Mouse (Mus musculus) midbrain, embryonic 12.5 days (tissue): ENCODE results near the gene Cep295nl. TPM values are rescaled to one million over a fixed set of nuclear protein-coding genes. Genes with fewer than 3 reads are reported as not detected.
A peak's percentile ranks its signal among the peaks of the same experiment; 100 is the strongest.

Experiments
- ATAC-seq: fragments of 200-750 bp; cut with Nextera tagmentation; 2 replicates; pipeline ENCODE4 v1.8.0; 2017; ENCODE audit warnings: low read depth, moderate TSS enrichment, moderate library complexity; ENCODE audit not compliant: low FRiP score
- H3K27ac ChIP-seq: fragments of 300-500 bp; sonication (generic); replicated peaks from 2 replicates; pipeline ENCODE4 v1.5.1; 2016; ENCODE audit warnings: mild to moderate bottlenecking
- H3K27me3 ChIP-seq: fragments of 300-500 bp; sonication (generic); 2 replicates; pipeline ENCODE4 v1.6.1; 2016; ENCODE audit warnings: mild to moderate bottlenecking
- H3K36me3 ChIP-seq: fragments of 300-500 bp; sonication (generic); 2 replicates; pipeline ENCODE4 v1.6.1; 2016
- H3K4me1 ChIP-seq: fragments of 300-500 bp; sonication (generic); 2 replicates; pipeline ENCODE4 v1.6.1; 2016
- H3K4me2 ChIP-seq: fragments of 300-500 bp; sonication (generic); replicated peaks from 2 replicates; pipeline ENCODE4 v1.6.1; 2016; ENCODE audit warnings: mild to moderate bottlenecking, moderate library complexity
- H3K4me3 ChIP-seq: fragments of 300-500 bp; sonication (generic); 2 replicates; pipeline ENCODE4 v1.5.1; 2016; ENCODE audit warnings: mild to moderate bottlenecking
- H3K9ac ChIP-seq: fragments of 300-500 bp; sonication (generic); replicated peaks from 2 replicates; pipeline ENCODE4 v1.6.1; 2016; ENCODE audit warnings: mild to moderate bottlenecking, moderate library complexity
- H3K9me3 ChIP-seq: fragments of 300-500 bp; sonication (generic); 2 replicates; pipeline ENCODE4 v1.6.1; 2016; ENCODE audit warnings: mild to moderate bottlenecking
- whole genome bisulfite sequencing: fragments of 180-500 bp; shearing (Covaris S2); methylation state at CpG from one replicate; pipeline ENCODE4 v1.1.7; 2016; 5-methylcytosine and 5-hydroxymethylcytosine counted together
- polyA plus RNA-seq: library from polyadenylated mRNA; unstranded; fragments of >200 nt; fragmentation: Nextera tagmentation; extraction: Ambion mirVana; gene quantifications from 2 replicates; pipeline ENCODE4 v1.2.1, GENCODE M21; 2016

Cep295nl gene
- polyA plus RNA-seq, 1 experiment from 2014 or later: 0.40 TPM

- H3K36me3 ChIP-seq: no peaks in the 10 kb centered on the region
- WGBS: 88% methylated on average over 5 of the region's 5 CpGs
- no peak overlapping the region for H3K4me2 ChIP-seq
- H3K27me3 ChIP-seq: peaks cover 13% of the 10 kb centered on the region; the same call in 1 of the 2 replicates
- no peaks in the 10 kb centered on the region for H3K4me1 ChIP-seq
- ATAC-seq: no peak
- no peak overlapping the region for H3K27ac ChIP-seq
- no peaks in the 10 kb centered on the region for H3K9me3 ChIP-seq
- H3K4me3 ChIP-seq: no peak overlapping the region
- H3K9ac ChIP-seq: no peak overlapping the region
Measured at GRCm38 (mm10) chr11:118369251-118369650, 27.0 kb upstream of the Cep295nl start.

GRCm38 (mm10) chr11:118368330-118368729, 26.0 kb upstream of the Cep295nl start:
- H3K27ac ChIP-seq: no peak overlapping the region
- no peak overlapping the region for H3K9ac ChIP-seq
- H3K4me3 ChIP-seq: no peak overlapping the region
- 57% methylated on average over 3 of the region's 3 CpGs for WGBS
- peaks cover 13% of the 10 kb centered on the region; the same call in 1 of the 2 replicates for H3K27me3 ChIP-seq
- no peaks in the 10 kb centered on the region for H3K36me3 ChIP-seq
- no peaks in the 10 kb centered on the region for H3K9me3 ChIP-seq
- ATAC-seq: no peak
- no peak overlapping the region for H3K4me2 ChIP-seq
- peaks cover 1% of the 10 kb centered on the region; the same call in 1 of the 2 replicates for H3K4me1 ChIP-seq

DNA sequence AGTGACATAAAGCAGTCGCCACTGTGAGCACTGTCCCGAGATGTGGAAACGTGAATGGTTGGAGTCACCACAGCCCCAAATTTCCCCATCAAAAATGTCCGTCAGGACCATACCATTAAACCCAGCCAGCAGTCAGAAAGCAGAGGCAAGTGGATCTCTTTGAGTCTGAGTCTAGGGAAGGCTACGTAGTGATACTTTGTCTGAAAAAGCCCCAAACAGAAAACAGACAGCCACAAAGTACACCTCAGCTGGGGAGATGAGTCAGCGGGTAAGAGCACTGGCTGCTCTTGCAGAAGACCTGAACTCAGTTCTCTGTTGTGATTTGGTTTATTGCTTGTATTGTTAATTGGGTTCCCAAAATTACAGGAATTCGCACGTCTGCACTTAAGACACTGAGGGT, 24.3 kb upstream of the Cep295nl start:
- H3K4me3 ChIP-seq: no peak overlapping the region
- H3K9ac ChIP-seq: no peak overlapping the region
- H3K9me3 ChIP-seq: no peaks in the 10 kb centered on the region
- no peaks in the 10 kb centered on the region for H3K36me3 ChIP-seq
- no peak overlapping the region for H3K27ac ChIP-seq
- H3K27me3 ChIP-seq: peaks cover 11% of the 10 kb centered on the region; the same call in 1 of the 2 replicates
- no peak for ATAC-seq
- no peak overlapping the region for H3K4me2 ChIP-seq
- peaks cover 7% of the 10 kb centered on the region; the same call in 1 of the 2 replicates for H3K4me1 ChIP-seq
- 72% methylated on average over 8 of the region's 8 CpGs for WGBS

DNA sequence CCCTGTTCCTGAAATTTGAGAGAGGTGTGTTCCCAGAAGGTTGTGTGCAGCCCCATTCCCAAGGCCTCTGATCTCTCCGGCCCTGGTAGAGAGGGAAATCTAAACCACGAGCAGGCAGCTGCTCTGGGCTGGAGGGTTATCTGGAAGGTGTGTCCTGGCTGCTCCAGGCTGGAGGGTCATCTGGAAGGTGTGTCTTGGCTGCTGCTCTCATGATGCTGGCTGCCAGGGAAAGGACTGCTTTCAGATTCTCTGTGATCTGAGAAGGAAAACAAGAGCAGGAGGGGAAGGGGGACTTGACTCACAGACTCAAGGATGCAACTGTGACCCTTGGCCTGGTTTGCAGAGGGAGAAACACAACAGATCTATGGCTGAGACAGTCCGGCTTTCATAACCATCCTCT, 23.8 kb upstream of the Cep295nl start:
- peaks cover 7% of the 10 kb centered on the region; the same call in 1 of the 2 replicates for H3K4me1 ChIP-seq
- 86% methylated on average over 3 of the region's 3 CpGs for WGBS
- peaks cover 7% of the 10 kb centered on the region; the same call in 1 of the 2 replicates for H3K27me3 ChIP-seq
- no peaks in the 10 kb centered on the region for H3K9me3 ChIP-seq
- no peaks in the 10 kb centered on the region for H3K36me3 ChIP-seq
- ATAC-seq: no peak
- no peak overlapping the region for H3K27ac ChIP-seq
- no peak overlapping the region for H3K4me3 ChIP-seq
- H3K4me2 ChIP-seq: no peak overlapping the region
- H3K9ac ChIP-seq: no peak overlapping the region

DNA sequence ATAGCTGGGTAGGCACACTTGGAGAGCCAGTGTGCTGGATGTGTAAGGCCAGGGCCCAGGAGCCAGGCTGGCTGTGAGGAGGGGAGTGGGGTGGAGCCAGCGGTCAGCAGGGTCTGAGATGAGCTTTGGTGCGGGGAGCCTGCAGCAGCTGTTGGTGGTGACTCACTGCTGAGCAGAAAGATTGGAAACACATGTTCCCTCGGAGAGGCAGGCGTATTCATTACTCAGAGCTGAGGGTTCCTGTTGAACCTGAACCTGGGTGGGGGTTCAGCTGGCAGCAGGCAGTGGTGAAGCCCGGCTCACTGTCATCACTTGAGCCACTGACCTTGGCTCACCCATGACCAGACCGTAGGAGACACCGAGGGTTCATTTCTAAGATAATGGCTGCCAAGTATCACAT, 22.9 kb upstream of the Cep295nl start:
- ATAC-seq: no peak

DNA sequence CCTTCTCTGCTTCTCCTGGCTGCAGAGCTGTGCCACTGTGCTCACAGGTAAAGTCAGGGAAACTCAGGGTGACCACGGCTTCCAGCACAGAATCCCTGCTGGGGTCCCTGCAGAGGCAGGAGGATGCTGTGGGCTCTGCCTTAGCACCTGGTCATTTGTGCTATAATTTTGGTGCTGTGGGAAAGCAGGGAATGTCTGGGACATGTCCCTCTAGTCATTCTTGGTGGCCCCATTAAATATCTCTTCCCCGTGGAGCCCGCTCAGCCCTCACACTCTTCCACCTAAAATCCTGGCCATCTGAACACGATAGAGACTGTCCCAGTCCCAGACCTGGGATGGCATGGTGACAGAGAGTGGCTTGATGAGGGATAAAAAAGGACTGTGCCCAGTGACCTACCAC, 21.7 kb upstream of the Cep295nl start:
- H3K4me3 ChIP-seq: no peak overlapping the region
- ATAC-seq: no peak
- no peak overlapping the region for H3K4me2 ChIP-seq
- no peak overlapping the region for H3K9ac ChIP-seq
- H3K27me3 ChIP-seq: no peaks in the 10 kb centered on the region
- WGBS: 89% methylated on average over 4 of the region's 4 CpGs
- no peaks in the 10 kb centered on the region for H3K9me3 ChIP-seq
- H3K27ac ChIP-seq: no peak overlapping the region
- H3K4me1 ChIP-seq: peaks cover 7% of the 10 kb centered on the region; the same call in 1 of the 2 replicates
- H3K36me3 ChIP-seq: no peaks in the 10 kb centered on the region

More for the DNA sequence above, 22.9 kb upstream of the Cep295nl start:
- H3K4me1 ChIP-seq: peaks cover 7% of the 10 kb centered on the region; the same call in 1 of the 2 replicates
- H3K4me2 ChIP-seq: no peak overlapping the region
- H3K27ac ChIP-seq: no peak overlapping the region
- H3K9ac ChIP-seq: no peak overlapping the region
- peaks cover 4% of the 10 kb centered on the region; the same call in 1 of the 2 replicates for H3K27me3 ChIP-seq
- H3K9me3 ChIP-seq: no peaks in the 10 kb centered on the region
- WGBS: 80% methylated on average over 7 of the region's 7 CpGs
- H3K36me3 ChIP-seq: no peaks in the 10 kb centered on the region
- no peak overlapping the region for H3K4me3 ChIP-seq

- Histone ChIP-seq H3K36me3 (no peaks in the 10 kb centered on the region), H3K4me3 (no peak overlapping the region), H3K27ac (no peak overlapping the region), H3K9me3 (no peaks in the 10 kb centered on the region), H3K4me2 (no peak overlapping the region), H3K27me3 (no peaks in the 10 kb centered on the region), H3K4me1 (peaks cover 7% of the 10 kb centered on the region; the same call in 1 of the 2 replicates), H3K9ac (0 out of 2 replicates have a peak overlapping the region, but pooled peaks have one; percentile 11)
- WGBS: 7% methylated on average over 8 of the region's 8 CpGs
- ATAC-seq: no peak
Measured at GRCm38 (mm10) chr11:118362971-118363518, 20.7 kb upstream of the Cep295nl start.

DNA sequence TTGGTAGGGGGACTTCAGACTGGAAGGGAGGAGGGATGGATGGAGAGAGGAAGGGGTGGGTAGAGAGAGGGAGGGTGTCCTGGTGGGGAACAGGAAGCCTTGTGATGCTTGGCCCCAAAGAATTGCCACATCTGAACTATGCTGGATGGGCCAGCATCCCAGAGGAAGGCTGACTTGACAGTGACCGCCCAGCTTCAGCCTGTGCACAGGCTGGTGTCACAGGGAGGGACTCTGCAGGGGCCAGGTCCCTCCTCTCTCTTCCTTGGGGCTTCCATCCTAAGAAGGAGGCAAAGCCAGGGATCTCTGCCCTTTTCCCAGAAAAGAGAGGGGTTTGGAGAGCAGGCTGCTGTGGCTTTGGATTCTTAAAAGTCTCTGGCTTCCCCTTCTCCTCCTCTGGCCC, 20.2 kb upstream of the Cep295nl start:
- no peak overlapping the region for H3K9ac ChIP-seq
- H3K4me2 ChIP-seq: no peak overlapping the region
- no peaks in the 10 kb centered on the region for H3K27me3 ChIP-seq
- H3K4me1 ChIP-seq: peaks cover 7% of the 10 kb centered on the region; the same call in 1 of the 2 replicates
- no peaks in the 10 kb centered on the region for H3K36me3 ChIP-seq
- H3K9me3 ChIP-seq: no peaks in the 10 kb centered on the region
- H3K4me3 ChIP-seq: no peak overlapping the region
- no peak for ATAC-seq
- WGBS: 67% methylated on average over 1 of the region's 1 CpGs
- H3K27ac ChIP-seq: no peak overlapping the region

- no peak for ATAC-seq
- 74% methylated on average over 10 of the region's 10 CpGs for WGBS
- Histone ChIP-seq H3K9ac (no peak overlapping the region), H3K4me1 (peaks cover 7% of the 10 kb centered on the region), H3K27me3 (no peaks in the 10 kb centered on the region), H3K4me3 (no peak overlapping the region), H3K9me3 (no peaks in the 10 kb centered on the region), H3K27ac (no peak overlapping the region), H3K4me2 (no peak overlapping the region), H3K36me3 (no peaks in the 10 kb centered on the region)
Measured at GRCm38 (mm10) chr11:118360907-118361341, 18.6 kb upstream of the Cep295nl start.

DNA sequence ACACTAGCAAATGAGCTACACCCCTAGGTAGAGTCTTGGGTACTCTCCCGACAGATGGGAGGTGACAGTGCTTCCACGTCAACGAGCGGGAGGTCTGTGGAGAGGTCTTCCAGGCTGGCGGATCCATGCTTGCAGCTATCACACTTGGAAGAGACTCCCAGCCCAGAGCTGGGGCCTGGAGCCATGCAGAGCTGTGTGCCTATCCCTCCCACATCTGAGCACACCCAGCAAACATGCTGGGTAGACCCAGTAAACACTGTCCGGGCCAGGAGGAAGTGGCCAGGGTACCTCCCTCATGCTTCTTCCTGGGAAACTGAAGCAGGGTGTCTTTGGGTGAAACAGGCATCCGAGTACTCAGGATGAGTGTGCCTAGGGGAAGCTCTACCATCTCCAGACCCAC, 18.2 kb upstream of the Cep295nl start:
- Histone ChIP-seq H3K27ac (no peak overlapping the region), H3K36me3 (no peaks in the 10 kb centered on the region)
- 87% methylated on average over 7 of the region's 7 CpGs for WGBS

GRCm38 (mm10) chr11:118355640-118356039, 13.3 kb upstream of the Cep295nl start, which contains the start of gene Timp2:
Gene Timp2, minus strand, starts transcription at chr11:118355740.
- Histone ChIP-seq H3K4me1 (peaks cover 24% of the 10 kb centered on the region), H3K4me3 (peak within 1 kb of the TSS; percentile 80), H3K27me3 (0 out of 2 replicates have a peak, but pooled peaks cover 4% of the 10 kb centered on the region), H3K4me2 (peak within 1 kb of the TSS; percentile 93), H3K9ac (peak within 1 kb of the TSS; percentile 91), H3K27ac (peak within 1 kb of the TSS; percentile 87), H3K9me3 (no peaks in the 10 kb centered on the region), H3K36me3 (no peaks in the 10 kb centered on the region)
- ATAC-seq: no peak
- 23% methylated on average over 6 of the region's 6 CpGs for WGBS

More for the DNA sequence above, 18.2 kb upstream of the Cep295nl start:
- H3K4me3 ChIP-seq: no peak overlapping the region
- H3K27me3 ChIP-seq: no peaks in the 10 kb centered on the region
- no peak overlapping the region for H3K4me2 ChIP-seq
- H3K9me3 ChIP-seq: no peaks in the 10 kb centered on the region
- H3K9ac ChIP-seq: no peak overlapping the region
- peaks cover 11% of the 10 kb centered on the region for H3K4me1 ChIP-seq
- no peak for ATAC-seq

- Histone ChIP-seq H3K9me3 (no peaks in the 10 kb centered on the region), H3K36me3 (no peaks in the 10 kb centered on the region), H3K9ac (peak overlapping the region; percentile 91), H3K27ac (peak overlapping the region; percentile 87), H3K4me3 (peak overlapping the region; percentile 80), H3K4me1 (peaks cover 24% of the 10 kb centered on the region), H3K27me3 (0 out of 2 replicates have a peak, but pooled peaks cover 4% of the 10 kb centered on the region), H3K4me2 (peak overlapping the region; percentile 93)
- WGBS: 0% methylated on average over 28 of the region's 43 CpGs
- ATAC-seq: peak; percentile 95
Measured at GRCm38 (mm10) chr11:118355205-118355604, 12.9 kb upstream of the Cep295nl start.
